Mouse (Mus musculus) heart, adult 9 months (tissue): ENCODE data around the gene Ppdpf.
A peak's percentile ranks its signal among the peaks of the same experiment; 100 is the strongest.

ENCODE experiments used
- DNase-seq, 2 experiments: peaks; one replicate each; pipeline ENCODE4 v3.0.0; 2022; ENCODE audit warnings: low spot score in 2 of 2

Ppdpf gene

GRCm38 (mm10) chr2:181187121-181188000, at the start of gene Ppdpf:
TSS of gene Ppdpf (plus strand) at chr2:181187247.
- DNase-seq = peak; percentile 95 to 97

- no peak for DNase-seq
Measured at GRCm38 (mm10) chr2:181139641-181140193, 47.3 kb upstream of the Ppdpf start.

- DNase-seq = no peak
Measured at GRCm38 (mm10) chr2:181142703-181143135, 44.3 kb upstream of the Ppdpf start.

- DNase-seq = no peak
Measured at GRCm38 (mm10) chr2:181143509-181144276, 43.4 kb upstream of the Ppdpf start.

- no peak for DNase-seq
Measured at GRCm38 (mm10) chr2:181144675-181145074, 42.4 kb upstream of the Ppdpf start.

GRCm38 (mm10) chr2:181146976-181147545, 40.0 kb upstream of the Ppdpf start:
- no peak for DNase-seq

GRCm38 (mm10) chr2:181147546-181148317, 39.3 kb upstream of the Ppdpf start:
- peak in 1 of 2 experiments; percentile 53 for DNase-seq

GRCm38 (mm10) chr2:181148318-181148955, 38.6 kb upstream of the Ppdpf start:
- DNase-seq = no peak

GRCm38 (mm10) chr2:181150281-181150680, 36.8 kb upstream of the Ppdpf start:
- no peak for DNase-seq

- DNase-seq = no peak
Measured at GRCm38 (mm10) chr2:181152701-181153100, 34.3 kb upstream of the Ppdpf start.

- no peak for DNase-seq
Measured at GRCm38 (mm10) chr2:181153131-181153530, 33.9 kb upstream of the Ppdpf start.

GRCm38 (mm10) chr2:181153837-181154236, 33.2 kb upstream of the Ppdpf start:
- DNase-seq = no peak

- no peak for DNase-seq
Measured at GRCm38 (mm10) chr2:181154361-181154760, 32.7 kb upstream of the Ppdpf start.

- no peak for DNase-seq
Measured at GRCm38 (mm10) chr2:181154831-181155415, 32.1 kb upstream of the Ppdpf start.

- DNase-seq = peak in 1 of 2 experiments; percentile 46
Measured at GRCm38 (mm10) chr2:181155801-181156200, 31.2 kb upstream of the Ppdpf start.

- peak; percentile 57 to 72 for DNase-seq
Measured at GRCm38 (mm10) chr2:181156248-181157121, 30.6 kb upstream of the Ppdpf start, which contains the start of gene Eef1a2. TSS of gene Eef1a2 (minus strand) at chr2:181157014.

GRCm38 (mm10) chr2:181157180-181157579, 29.9 kb upstream of the Ppdpf start:
- DNase-seq = no peak

GRCm38 (mm10) chr2:181157716-181158302, 29.2 kb upstream of the Ppdpf start:
- DNase-seq = peak; percentile 59 to 75

- peak; percentile 53 to 72 for DNase-seq
Measured at GRCm38 (mm10) chr2:181158471-181158870, 28.6 kb upstream of the Ppdpf start.
